Mouse (Mus musculus) kidney, postnatal 25 days (tissue): ENCODE results near the gene Spice1.

Experiments used
- DNase-seq, 2 experiments: peaks; one replicate each; pipeline ENCODE4 v3.0.0; 2021; ENCODE audit warnings: mixed read lengths in 2 of 2

Spice1 gene

DNA sequence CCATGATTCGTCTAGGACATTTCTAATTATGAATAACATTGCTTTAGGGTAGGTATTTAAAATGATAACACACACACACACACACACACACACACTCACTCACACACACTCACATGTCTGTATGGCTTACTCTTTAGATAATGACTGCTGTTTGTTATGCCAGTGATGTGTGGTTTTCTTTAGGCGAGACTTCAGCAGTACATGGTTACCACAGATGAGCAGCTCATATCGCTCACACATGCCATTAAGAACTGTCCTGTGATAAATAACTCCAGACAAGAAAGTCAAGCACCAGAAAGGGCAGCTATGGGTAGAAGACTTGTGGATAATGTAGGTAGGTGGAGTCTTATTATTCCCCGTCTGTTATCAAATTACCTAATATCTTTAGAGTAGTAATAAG lies 28.5 kb downstream of the Spice1 start:
- no peak for DNase-seq

DNA sequence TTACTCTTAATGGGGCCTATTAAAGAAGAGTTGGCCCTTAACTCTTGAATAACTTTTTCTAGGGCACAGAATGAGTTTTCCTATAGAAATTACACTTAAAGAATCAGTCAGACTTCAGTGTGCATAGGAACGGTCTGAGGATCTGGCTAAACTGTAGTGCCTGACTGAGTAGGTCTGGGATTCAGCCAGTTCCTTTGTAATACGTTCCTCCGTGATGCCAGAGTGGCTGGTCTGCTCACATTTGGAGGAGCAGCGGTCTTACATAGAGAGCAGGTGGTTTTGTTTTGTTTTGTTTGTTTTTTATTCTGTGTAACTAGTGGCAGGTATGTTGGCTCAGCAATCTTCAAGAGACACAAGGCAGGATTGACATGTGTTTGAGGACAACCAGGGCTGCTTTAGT lies 33.1 kb downstream of the Spice1 start:
- no peak for DNase-seq

DNA sequence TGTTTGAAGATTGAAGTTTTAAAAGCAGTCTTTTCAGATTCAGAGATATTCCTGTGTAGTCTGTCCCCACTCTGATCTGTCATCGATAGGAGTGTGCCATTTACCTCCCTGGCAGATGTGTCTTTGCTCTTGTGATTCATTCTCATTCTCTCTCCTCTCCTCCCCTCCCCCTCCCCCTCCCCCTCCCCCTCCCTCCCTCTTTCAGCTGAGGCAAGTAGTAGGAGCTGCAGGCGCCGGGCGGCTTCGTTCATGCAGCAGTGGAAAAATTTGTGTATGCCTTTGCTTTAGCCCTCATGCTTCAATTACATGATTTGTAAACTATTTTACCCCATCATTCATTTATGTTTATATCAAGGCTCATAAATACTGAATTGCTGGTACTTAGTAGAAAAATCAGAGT lies 34.7 kb downstream of the Spice1 start:
- DNase-seq, result no peak

DNA sequence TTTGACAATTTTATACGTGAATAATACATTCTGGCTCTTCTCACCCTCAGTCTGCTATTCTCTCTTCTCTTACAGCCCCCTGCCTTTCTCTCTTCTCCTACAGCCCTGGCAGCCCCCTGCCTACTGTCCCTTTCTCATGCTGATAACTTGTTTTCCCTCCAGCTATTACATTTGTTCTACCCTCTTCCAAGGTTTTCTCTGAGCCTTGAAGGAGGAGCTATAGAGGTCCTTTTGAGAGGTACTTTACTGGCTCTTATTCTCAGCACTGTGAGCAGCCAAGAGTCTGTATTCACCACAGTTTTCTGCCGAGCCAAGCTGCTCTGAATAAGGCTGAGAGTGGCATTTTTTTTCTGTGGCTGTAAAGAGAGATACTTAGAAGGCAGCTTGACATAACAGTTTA lies 36.6 kb downstream of the Spice1 start:
- DNase-seq, result no peak

DNA sequence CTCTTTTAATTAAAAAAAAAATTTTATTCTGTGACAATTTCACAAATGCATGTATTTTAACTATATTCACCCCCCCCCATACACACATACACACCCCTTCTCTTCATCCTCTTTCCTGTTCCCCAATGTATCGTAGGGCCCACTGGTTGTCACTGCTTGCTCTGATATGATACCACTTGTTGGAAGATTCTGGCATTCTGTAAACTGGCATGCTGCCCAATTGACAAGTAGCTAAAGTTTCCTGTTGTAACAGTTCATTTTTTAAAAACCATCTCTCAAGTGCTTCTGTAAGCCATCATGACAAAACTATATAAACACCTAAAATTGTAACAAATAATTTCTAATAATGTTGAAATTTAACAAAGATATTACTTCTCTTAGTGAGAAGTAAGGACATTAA lies 37.3 kb downstream of the Spice1 start:
- DNase-seq, result no peak

DNA sequence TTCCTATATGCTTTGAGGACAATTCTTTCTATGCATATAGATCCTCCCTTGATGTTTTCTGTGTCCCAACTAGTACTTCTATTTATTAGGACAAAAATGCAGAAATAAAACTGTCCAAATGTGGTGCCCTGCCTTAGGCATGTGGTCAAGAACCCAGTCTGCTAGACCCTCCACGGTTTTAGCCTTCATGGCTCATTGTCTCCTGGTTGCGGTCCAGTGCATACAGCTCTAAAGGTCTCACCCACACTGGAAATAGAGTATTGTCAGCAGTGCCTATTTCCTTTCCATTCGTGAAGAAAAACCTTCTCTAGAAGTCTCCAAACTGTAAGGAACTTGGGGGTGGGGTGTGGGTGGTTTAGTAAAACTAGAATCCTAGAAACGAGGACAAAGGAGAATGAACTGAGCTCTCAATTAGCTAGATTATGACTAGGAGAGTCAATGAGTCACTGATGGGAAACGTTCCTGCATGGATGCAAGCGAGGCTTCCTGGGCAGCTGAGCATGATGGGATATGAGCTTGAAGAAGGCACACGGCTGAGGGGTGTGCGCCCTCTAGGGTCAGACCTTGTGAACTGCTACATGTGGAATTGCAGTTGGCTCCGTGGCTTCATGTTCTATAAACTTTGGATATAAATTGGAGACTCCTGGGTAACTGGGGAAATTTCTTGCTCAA lies 45.1 kb downstream of the Spice1 start:
- DNase-seq, result peak; percentile 44 to 59

DNA sequence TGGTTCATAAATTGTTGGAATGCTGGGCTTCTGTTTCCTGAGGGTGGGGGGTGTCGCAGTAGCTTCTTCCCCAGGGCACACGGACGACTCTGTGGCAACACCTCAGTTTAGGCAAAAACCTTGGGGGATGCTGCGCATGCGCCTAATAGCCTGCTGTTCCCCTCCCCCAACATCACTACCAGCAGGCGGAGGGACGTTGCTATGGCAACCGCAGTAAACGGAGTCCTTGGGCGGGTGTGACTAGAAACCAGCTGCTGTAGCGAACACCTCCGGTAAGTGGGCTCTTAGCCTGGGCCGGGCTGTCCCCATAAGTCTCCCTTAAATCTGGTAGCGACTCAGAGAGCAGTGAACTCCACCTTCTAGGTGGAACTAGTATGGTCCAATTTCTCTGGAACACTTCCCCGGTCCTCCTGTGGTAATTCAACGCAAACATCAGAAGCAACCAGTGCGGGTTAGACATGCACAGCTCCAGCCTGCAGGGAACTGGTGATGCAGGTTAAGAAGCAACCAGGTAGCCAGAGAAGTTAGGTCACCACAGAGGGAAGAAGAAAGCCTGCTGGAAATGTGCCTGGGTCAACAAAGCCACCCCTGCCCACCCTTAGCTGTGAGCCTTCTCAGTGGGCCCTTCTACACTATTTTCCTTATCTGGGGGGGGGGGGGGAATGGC lies 47.8 kb downstream of the Spice1 start, which contains the start of gene Cfap44:
Gene Cfap44 (plus strand): TSS at position 220 of the 667 bp plus-strand sequence.
- DNase-seq, result peak; percentile 76 to 86

DNA sequence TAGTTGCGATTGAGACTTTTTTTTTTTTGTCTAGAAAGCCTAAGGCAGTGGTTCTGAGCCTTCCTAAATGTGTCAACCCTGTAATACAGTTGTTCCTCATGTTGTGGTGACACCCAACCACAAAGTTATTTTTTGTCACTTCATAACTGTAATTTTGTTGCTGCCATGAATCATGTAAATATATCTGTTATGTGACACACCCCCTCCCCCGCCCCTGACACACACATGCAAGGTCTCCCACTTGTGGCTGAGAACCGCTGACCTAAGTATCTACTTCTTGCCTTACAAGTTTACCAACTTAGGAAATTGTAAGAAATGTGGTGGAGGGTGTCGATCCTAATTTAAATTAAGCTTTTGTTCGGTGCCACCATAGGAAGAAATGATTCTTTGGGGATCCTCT lies 58.0 kb downstream of the Spice1 start:
- no peak for DNase-seq

DNA sequence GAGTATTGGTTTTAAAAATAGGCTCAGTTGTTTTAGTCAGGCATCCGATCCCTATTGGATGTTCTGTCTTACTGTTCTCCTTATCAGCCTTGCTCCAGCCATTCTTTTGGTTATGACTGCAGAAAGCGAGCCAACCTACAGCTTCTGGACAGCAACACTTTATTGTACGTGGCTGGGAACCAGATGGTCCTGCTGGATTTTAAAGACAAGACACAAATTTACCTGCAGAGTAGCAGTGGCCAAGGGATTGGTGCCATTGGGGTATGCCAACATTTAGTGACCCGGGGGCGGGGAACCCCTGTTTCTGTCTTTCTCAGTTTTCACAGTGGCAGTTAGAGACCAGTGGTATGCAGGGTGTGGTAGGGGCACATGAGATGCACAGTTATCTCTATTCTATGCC lies 60.3 kb downstream of the Spice1 start:
- no peak for DNase-seq

DNA sequence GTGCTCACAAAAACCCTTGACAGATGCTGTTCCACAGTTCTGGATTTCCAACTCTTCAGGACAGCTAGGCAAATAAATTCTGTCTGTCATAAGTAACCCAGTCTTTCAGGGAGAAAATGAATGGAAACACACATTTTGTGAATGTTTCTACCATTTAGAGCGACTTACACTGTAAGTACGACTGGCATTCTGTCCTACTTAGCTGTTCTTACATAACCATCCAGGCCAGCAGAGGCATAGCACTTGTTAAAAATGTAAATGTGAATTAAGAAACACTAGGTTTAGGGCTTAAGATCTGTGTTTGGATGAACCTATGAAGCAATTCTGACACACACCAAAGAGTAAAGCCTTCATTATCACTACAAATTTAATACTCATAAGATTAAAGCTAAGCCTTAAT lies 61.4 kb downstream of the Spice1 start:
- no peak for DNase-seq

DNA sequence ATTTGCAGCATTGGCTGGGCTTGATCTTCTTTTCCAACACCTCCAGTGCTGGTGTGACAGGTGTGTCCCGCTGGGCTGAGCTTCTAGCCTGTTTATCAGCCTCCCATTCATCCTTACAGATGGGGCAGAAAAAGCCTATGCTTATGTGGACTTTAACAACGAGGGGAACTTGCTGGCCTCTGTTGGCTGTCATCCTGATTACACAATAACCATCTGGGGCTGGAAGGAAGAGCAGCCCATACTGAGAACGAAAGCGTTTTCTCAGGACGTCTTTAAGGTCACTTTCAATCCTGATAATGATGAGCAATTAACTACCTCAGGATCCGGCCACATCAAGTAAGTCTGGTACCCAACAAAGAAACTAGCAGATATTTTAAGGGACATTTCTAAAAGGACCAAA lies 63.3 kb downstream of the Spice1 start:
- DNase-seq, result no peak

DNA sequence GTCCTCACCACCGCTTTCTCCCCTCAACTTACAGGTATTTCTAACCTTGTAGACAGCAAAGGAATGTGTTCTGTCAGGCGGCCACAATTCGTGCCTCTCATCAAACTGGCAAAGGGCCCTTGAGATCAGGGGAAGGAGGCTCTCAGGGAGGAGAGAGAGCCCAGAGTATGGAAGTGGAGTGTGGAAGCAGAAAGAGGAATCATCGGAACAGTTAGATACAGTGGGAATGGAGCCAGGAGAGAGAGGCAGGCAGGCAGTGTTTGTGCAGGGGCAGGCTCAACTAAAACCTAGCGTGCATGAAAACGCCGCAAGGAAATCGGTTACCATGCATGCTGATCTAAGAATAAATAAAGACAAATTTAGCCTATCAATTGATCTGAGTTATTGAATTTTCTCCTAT lies 70.7 kb downstream of the Spice1 start:
- DNase-seq, result no peak

DNA sequence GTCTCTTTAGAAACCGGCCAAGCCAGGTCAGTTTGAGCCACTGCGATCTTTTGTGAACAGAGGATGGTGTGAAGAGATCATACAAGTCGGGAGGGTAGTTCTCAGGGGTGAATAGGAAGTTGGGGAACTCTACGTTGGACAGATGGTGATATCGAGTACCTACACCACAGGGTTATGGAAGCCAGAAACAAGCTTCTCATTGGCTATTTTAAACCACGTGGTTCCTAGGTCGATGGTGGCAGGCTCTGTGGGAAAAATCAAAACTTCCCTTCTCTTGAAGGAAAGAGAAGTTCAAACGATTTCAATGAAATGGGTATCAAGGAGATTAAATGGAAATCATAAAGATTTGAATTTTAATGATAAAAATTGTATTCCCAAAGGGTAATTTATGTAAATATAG lies 74.8 kb downstream of the Spice1 start:
- no peak for DNase-seq

DNA sequence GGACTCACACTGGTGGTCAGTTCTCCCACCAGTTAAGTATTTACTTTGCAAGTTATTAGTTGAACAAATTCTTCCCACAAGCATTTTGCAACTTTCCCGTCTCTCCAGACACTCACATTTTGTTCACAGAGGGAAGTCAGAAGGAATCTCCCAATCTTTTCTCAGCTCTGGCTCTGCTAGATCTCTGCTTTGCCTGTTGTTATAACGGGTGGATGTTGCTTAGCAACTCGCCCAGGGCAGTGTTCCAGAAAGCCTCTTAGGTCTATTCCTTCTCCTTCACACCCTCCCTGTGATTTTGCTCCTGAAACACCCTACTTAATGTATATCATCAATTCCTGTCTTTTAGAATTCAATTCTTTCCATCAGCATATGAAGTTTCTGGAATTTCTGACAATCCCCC lies 76.6 kb downstream of the Spice1 start:
- no peak for DNase-seq

DNA sequence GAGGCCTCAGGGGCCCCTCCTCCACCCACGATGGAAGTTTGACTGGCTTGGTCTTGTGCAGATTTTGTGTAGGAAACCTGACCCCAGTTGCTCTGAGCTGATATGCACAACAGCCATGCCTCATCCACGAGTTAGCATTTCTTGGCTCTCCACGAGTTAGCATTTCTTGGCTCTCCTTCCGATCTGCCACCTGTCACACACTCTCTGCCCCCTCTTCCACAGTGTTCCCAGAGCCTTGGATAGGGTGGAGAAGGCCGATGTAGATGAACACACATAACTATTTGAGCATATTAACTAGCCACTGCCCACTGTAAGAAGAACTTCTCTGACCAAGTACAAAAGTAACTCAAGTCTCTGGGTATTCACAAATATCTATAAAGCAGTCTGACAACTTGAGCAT lies 81.5 kb downstream of the Spice1 start:
- DNase-seq, result no peak

DNA sequence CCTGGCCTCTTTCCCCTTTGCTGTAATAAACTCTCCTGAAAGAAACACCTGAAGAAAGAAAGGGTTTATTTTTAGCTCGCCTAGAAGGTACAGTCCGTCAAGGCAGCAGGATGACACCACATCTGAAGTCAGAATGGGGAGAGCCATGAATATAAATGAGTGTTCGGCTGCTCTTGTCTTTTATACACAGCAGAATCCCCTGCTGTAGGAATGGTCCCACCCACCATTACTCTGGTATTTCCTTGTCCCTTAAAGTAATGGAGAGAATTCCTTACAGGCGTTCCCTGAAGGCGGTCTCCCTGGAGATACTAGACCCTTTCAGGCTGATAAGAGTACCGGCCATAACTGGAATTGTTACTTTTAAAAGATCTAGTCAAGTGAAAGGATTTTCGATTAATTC lies 83.1 kb downstream of the Spice1 start:
- DNase-seq, result no peak

DNA sequence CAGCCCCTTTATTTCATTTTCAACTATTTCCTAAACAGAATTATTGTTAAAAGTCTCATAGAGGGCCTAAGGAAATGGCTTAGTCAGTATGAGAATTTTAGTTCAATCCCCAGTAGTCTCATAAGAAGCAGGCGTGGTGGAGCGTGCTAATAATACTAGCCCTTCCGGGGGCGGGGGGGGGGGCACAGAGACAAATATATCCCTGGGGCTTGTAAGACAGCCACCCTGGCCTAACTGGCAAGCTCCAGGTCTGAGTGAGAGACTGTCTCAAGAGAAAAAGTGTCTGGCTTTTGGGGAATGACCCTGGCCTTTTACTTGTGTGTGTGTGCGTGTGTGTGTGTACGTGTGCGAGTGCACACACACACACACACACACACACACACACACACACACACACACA lies 88.0 kb downstream of the Spice1 start:
- DNase-seq, result no peak

DNA sequence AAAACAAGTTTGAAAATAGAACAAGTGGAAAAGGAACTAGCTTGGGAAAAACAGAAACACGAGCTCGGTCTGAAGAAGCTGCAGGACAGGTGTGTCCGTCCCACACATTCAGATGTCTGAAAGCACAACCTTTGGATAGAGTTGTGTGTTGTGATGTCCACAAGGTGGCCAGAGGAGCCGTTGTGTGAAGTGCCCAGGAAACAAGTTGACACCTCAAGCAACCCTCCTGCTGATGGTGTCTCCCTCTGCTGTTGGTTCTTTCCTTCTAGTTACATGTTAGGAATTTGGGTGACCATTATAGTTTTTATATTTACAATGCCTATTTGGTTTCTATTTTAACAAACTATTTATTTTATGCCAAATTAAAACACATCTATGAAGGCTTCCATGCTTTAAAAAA lies 88.6 kb downstream of the Spice1 start:
- no peak for DNase-seq
